Mouse (Mus musculus) gastrocnemius, postnatal 10 days (tissue): ENCODE results near the gene Itpripl1. TPM values are rescaled to one million over a fixed set of nuclear protein-coding genes. Genes with fewer than 3 reads are reported as not detected.
"Not testable (repeated sequence)": the region's sequence is repeated elsewhere in the genome, so short reads cannot be mapped to it uniquely, and the experiment has no call there.

Experiments used
- DNase-seq: peaks from one replicate; pipeline ENCODE4 v3.0.0; 2021; ENCODE audit warnings: mixed read lengths
- total RNA-seq, 2 experiments: library from RNA; stranded (reverse); gene quantifications; 2 replicates each; pipeline ENCODE4 v1.2.3; 2021

The Itpripl1 gene
- total RNA-seq, 2 experiments from 2014 or later: 6.7 to 8.0 TPM

DNA sequence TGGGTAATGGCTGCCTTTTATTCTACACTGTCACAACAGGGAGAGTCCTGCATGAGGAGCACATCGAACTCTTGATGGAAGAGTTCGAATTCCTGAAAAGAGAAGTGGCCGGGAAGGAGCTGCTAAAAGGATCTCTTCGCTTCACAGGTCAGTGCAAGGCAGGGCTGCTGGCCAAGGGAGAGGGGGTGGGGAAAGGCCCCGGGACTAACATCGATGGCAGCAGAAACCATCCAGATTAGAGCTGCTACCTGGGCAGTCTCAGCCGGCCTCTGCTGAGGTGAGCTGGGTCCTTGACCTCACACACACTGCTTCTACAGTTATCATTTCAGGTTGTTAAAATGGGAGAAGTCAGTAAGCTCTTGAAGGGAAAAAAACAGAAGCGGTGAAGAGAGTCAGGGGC lies 51.2 kb downstream of the Itpripl1 start:
- no peak for DNase-seq

DNA sequence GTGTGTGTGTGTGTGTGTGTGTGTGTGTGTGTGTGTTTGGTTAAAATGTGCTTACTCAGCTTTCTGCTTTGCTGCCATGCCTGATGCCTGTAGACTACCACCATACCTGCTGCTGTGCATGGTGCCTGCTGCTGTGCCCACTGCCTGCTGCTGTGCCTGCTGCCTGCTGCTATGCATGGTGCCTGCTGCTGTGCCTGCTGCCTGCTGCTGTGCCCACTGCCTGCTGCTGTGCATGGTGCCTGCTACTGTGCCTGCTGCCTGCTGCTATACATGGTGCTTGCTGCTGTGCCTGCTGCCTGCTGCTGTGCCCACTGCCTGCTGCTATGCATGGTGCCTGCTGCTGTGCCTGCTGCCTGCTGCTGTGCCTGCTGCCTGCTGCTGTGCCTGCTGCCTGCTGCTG lies 53.1 kb downstream of the Itpripl1 start:
- DNase-seq: not testable (repeated sequence)

Other genes with a start within 250 kb of the Itpripl1 start
- gene Sppl2a, start 210.2 kb downstream of the Itpripl1 start, total RNA-seq: 10 to 100 TPM; 52.7 to 55.7 TPM
- gene Ap4e1, start 134.7 kb downstream of the Itpripl1 start, total RNA-seq: 10 to 100 TPM in 1 of 2 experiments, 1 to 10 TPM in 1; 9.8 to 11.8 TPM
- gene Blvra, start 72.8 kb downstream of the Itpripl1 start, total RNA-seq: 10 to 100 TPM; 15.5 to 16.4 TPM
- 10 to 100 TPM in 1 of 2 experiments, 1 to 10 TPM in 1; 9.0 to 12.5 TPM for gene Ncaph, start 9.5 kb downstream of the Itpripl1 start, total RNA-seq
- gene 1810024B03Rik, start 64.8 kb upstream of the Itpripl1 start, total RNA-seq: under 1 TPM; 0.52 to 0.93 TPM
- gene Snrnp200, start 64.9 kb upstream of the Itpripl1 start, total RNA-seq: 10 to 100 TPM; 44.2 to 47.0 TPM
- 10 to 100 TPM; 43.2 to 49.9 TPM for gene Ciao1, start 104.4 kb upstream of the Itpripl1 start, total RNA-seq
- 10 to 100 TPM; 39.0 to 41.8 TPM for gene Tmem127, start 104.5 kb upstream of the Itpripl1 start, total RNA-seq
- 100 to 1,000 TPM in 1 of 2 experiments, 10 to 100 TPM in 1; 98.8 to 104 TPM for gene Stard7, start 126.8 kb upstream of the Itpripl1 start, total RNA-seq
- gene Dusp2, start 192.7 kb upstream of the Itpripl1 start, total RNA-seq: 1 to 10 TPM; 2.6 TPM
- gene Astl, start 195.2 kb upstream of the Itpripl1 start, total RNA-seq: under 1 TPM in 1 of 2 experiments, not detected in 1; 0.16 TPM
- 1 to 10 TPM; 1.4 to 1.8 TPM for gene Adra2b, start 219.8 kb upstream of the Itpripl1 start, total RNA-seq